Mouse (Mus musculus) small intestine, adult 2 months (tissue): ENCODE results near the gene Agtrap. TPM values are rescaled to one million over a fixed set of nuclear protein-coding genes. Genes with fewer than 3 reads are reported as not detected.

Experiments used
- H3K27ac ChIP-seq: fragments of 200-500 bp; 2 replicates; pipeline ENCODE4 v1.5.1; 2012; ENCODE audit warnings: low read depth, low read length, control low read depth, inconsistent platforms; ENCODE audit not compliant: insufficient read depth
- H3K27me3 ChIP-seq: fragments of 200-500 bp; 2 replicates; pipeline ENCODE4 v1.6.1; 2012; ENCODE audit warnings: mild to moderate bottlenecking, moderate library complexity, low read length, inconsistent platforms; ENCODE audit not compliant: control insufficient read depth, insufficient read depth
- H3K36me3 ChIP-seq: fragments of 200-500 bp; 2 replicates; pipeline ENCODE4 v1.6.1; 2012; ENCODE audit warnings: mild to moderate bottlenecking, low read length, control low read depth, inconsistent platforms; ENCODE audit not compliant: control insufficient read depth, insufficient read depth
- H3K4me1 ChIP-seq: fragments of 200-500 bp; 2 replicates; pipeline ENCODE4 v1.6.1; 2012; ENCODE audit warnings: low read length, inconsistent platforms, mixed read lengths; ENCODE audit not compliant: control insufficient read depth, insufficient read depth, insufficient read length
- H3K4me3 ChIP-seq: fragments of 200-500 bp; 2 replicates; pipeline ENCODE4 v1.5.1; 2012; ENCODE audit warnings: low read depth, mild to moderate bottlenecking, control low read depth, inconsistent platforms, low read length, moderate library complexity
- CTCF ChIP-seq: fragments of 200-500 bp; IDR thresholded peaks from 2 replicates; pipeline ENCODE4 v1.5.1; 2012; ENCODE audit warnings: low read depth, mild to moderate bottlenecking, control low read depth, inconsistent platforms, low read length, moderate library complexity, mixed read lengths; ENCODE audit not compliant: insufficient replicate concordance, insufficient read length; ENCODE audit errors: extremely low read depth
- POLR2A ChIP-seq: fragments of 200-500 bp; IDR thresholded peaks from 2 replicates; pipeline ENCODE4 v1.6.1; 2012; ENCODE audit warnings: low read depth, mild to moderate bottlenecking, control low read depth, inconsistent platforms, low read length, moderate library complexity
- WGBS: fragments of 180-500 bp; shearing (Covaris S2); methylation state at CpG from one replicate; pipeline ENCODE4 v1.1.7; 2018; 5-methylcytosine and 5-hydroxymethylcytosine counted together
- polyA plus RNA-seq: library from polyadenylated mRNA; depleted of rRNA; stranded (reverse); fragments of >200 nt; gene quantifications from 2 replicates; pipeline ENCODE4 v1.2.3, GENCODE M21; 2012; rRNA removed

Gene Agtrap
- polyA plus RNA-seq, 1 experiment: 14.2 TPM

- Histone ChIP-seq H3K4me1 (peaks cover 12% of the 10 kb centered on the region; the same call in 1 of the 2 replicates), H3K4me3 (peak within 1 kb of the TSS; percentile 90), H3K27ac (peak within 1 kb of the TSS; percentile 81), H3K27me3 (no peaks in the 10 kb centered on the region), H3K36me3 (no peaks in the 10 kb centered on the region)
- TF ChIP-seq CTCF (no peak), POLR2A (peak; percentile 53)
- under 1% methylated on average over 54 of the region's 54 CpGs for WGBS
Observed at GRCm38 (mm10) chr4:148038600-148039253, 49.1 kb downstream of the Agtrap start, which contains the start of the genes Clcn6 and Mthfr. Gene Clcn6, minus strand, starts transcription at chr4:148038821. Gene Mthfr, plus strand, starts transcription at chr4:148039077.

GRCm38 (mm10) chr4:148038079-148038599 lies 49.7 kb downstream of the Agtrap start:
- TF ChIP-seq POLR2A: no peak
- TF ChIP-seq CTCF: no peak
- Histone ChIP-seq H3K27ac (peak overlapping the region; percentile 81), H3K4me1 (peaks cover 12% of the 10 kb centered on the region; the same call in 1 of the 2 replicates), H3K4me3 (peak overlapping the region; percentile 90), H3K36me3 (no peaks in the 10 kb centered on the region), H3K27me3 (no peaks in the 10 kb centered on the region)
- WGBS: 4% methylated on average over 26 of the region's 26 CpGs

- WGBS: 93% methylated on average over 3 of the region's 3 CpGs
- no peaks in the 10 kb centered on the region for H3K27me3 ChIP-seq
- H3K36me3 ChIP-seq: no peaks in the 10 kb centered on the region
- H3K4me1 ChIP-seq: peaks cover 6% of the 10 kb centered on the region; the same call in 1 of the 2 replicates
- no peak for TF ChIP-seq CTCF
- no peak for TF ChIP-seq POLR2A
- no peak overlapping the region for H3K27ac ChIP-seq
- H3K4me3 ChIP-seq: no peak overlapping the region
Observed at GRCm38 (mm10) chr4:148035440-148035839, 52.4 kb downstream of the Agtrap start.

- no peaks in the 10 kb centered on the region; the same call in 1 of the 2 replicates for H3K36me3 ChIP-seq
- 88% methylated on average over 7 of the region's 7 CpGs for WGBS
Observed at GRCm38 (mm10) chr4:148033858-148034410, 53.9 kb downstream of the Agtrap start.

GRCm38 (mm10) chr4:148030506-148030905 lies 57.3 kb downstream of the Agtrap start:
- Histone ChIP-seq H3K4me3 (no peak overlapping the region), H3K27ac (no peak overlapping the region), H3K36me3 (no peaks in the 10 kb centered on the region; the same call in 1 of the 2 replicates), H3K4me1 (no peaks in the 10 kb centered on the region), H3K27me3 (no peaks in the 10 kb centered on the region)
- 88% methylated on average over 5 of the region's 5 CpGs for WGBS
- TF ChIP-seq POLR2A: no peak

More at GRCm38 (mm10) chr4:148033858-148034410, 53.9 kb downstream of the Agtrap start:
- Histone ChIP-seq H3K27me3 (no peaks in the 10 kb centered on the region), H3K4me3 (no peak overlapping the region), H3K27ac (no peak overlapping the region), H3K4me1 (no peaks in the 10 kb centered on the region; the same call in 1 of the 2 replicates)
- TF ChIP-seq CTCF: no peak
- TF ChIP-seq POLR2A: no peak

- WGBS: 93% methylated on average over 7 of the region's 7 CpGs
- H3K36me3 ChIP-seq: no peaks in the 10 kb centered on the region; the same call in none of the 2 replicates
- no peaks in the 10 kb centered on the region for H3K27me3 ChIP-seq
- H3K4me3 ChIP-seq: no peak overlapping the region
- TF ChIP-seq CTCF: no peak
- TF ChIP-seq POLR2A: no peak
- H3K4me1 ChIP-seq: no peaks in the 10 kb centered on the region
- H3K27ac ChIP-seq: no peak overlapping the region
Observed at GRCm38 (mm10) chr4:148029297-148029696, 58.5 kb downstream of the Agtrap start.

Other genes with a start within 250 kb of the Agtrap start
- 0.05 and 0.13 TPM in 2 replicates for gene Zfp933, start 239.7 kb downstream of the Agtrap start, polyA plus RNA-seq
- gene Miip, start 219.2 kb downstream of the Agtrap start, polyA plus RNA-seq: 19.6 and 48.3 TPM in 2 replicates
- 0.41 and 0.58 TPM in 2 replicates for gene Fv1, start 219.1 kb downstream of the Agtrap start, polyA plus RNA-seq
- gene Mfn2, start 183.3 kb downstream of the Agtrap start, polyA plus RNA-seq: 38.0 and 72.8 TPM in 2 replicates
- gene Plod1, start 151.3 kb downstream of the Agtrap start, polyA plus RNA-seq: 8.8 and 18.8 TPM in 2 replicates
- 97.5 and 209 TPM in 2 replicates for gene 2510039O18Rik, start 147.1 kb downstream of the Agtrap start, polyA plus RNA-seq
- not detected in 2 replicates for gene Nppb, start 102.2 kb downstream of the Agtrap start, polyA plus RNA-seq
- gene Nppa, start 87.3 kb downstream of the Agtrap start, polyA plus RNA-seq: not detected in 2 replicates
- 2.7 and 2.8 TPM in 2 replicates for gene Clcn6, start 49.2 kb downstream of the Agtrap start, polyA plus RNA-seq
- 5.6 and 8.8 TPM in 2 replicates for gene Mthfr, start 49.0 kb downstream of the Agtrap start, polyA plus RNA-seq
- 7.1 and 17.8 TPM in 2 replicates for gene Mad2l2, start 42.4 kb upstream of the Agtrap start, polyA plus RNA-seq
- gene Draxin, start 42.7 kb upstream of the Agtrap start, polyA plus RNA-seq: 0.11 and 0.24 TPM in 2 replicates
- gene Fbxo6, start 64.1 kb upstream of the Agtrap start, polyA plus RNA-seq: 22.8 and 57.9 TPM in 2 replicates
- gene Fbxo44, start 72.5 kb upstream of the Agtrap start, polyA plus RNA-seq: 7.3 and 17.7 TPM in 2 replicates
- 0.55 and 0.67 TPM in 2 replicates for gene Fbxo2, start 72.6 kb upstream of the Agtrap start, polyA plus RNA-seq
- 0.06 TPM in 2 replicates for gene Disp3, start 199.9 kb upstream of the Agtrap start, polyA plus RNA-seq